Mouse (Mus musculus) left cerebral cortex, postnatal 10 days (tissue): Measurements from ENCODE around the gene Gm45623. TPM values are rescaled to one million over a fixed set of nuclear protein-coding genes. Genes with fewer than 3 reads are reported as not detected.

Source experiments
- DNase-seq, 2 experiments: peaks; one replicate each; pipeline ENCODE4 v3.0.0; 2021 to 2022; ENCODE audit warnings: low spot score in 2 of 2, mixed read lengths in 1 of 2; ENCODE audit errors: extremely low spot score in 1 of 2
- intact Hi-C: fragments of 180-260 bp; cut with DNase I; formaldehyde crosslinking; loops from one replicate; pipeline ENCODE4 v1.15.1; 2025
- total RNA-seq, 2 experiments: library from RNA; stranded (reverse); gene quantifications; 2 replicates each; pipeline ENCODE4 v1.2.3; 2021

Gm45623 gene
- total RNA-seq, result 10 to 100 TPM in 1 of 2 experiments, 1 to 10 TPM in 1; 6.9 to 13.1 TPM

DNA sequence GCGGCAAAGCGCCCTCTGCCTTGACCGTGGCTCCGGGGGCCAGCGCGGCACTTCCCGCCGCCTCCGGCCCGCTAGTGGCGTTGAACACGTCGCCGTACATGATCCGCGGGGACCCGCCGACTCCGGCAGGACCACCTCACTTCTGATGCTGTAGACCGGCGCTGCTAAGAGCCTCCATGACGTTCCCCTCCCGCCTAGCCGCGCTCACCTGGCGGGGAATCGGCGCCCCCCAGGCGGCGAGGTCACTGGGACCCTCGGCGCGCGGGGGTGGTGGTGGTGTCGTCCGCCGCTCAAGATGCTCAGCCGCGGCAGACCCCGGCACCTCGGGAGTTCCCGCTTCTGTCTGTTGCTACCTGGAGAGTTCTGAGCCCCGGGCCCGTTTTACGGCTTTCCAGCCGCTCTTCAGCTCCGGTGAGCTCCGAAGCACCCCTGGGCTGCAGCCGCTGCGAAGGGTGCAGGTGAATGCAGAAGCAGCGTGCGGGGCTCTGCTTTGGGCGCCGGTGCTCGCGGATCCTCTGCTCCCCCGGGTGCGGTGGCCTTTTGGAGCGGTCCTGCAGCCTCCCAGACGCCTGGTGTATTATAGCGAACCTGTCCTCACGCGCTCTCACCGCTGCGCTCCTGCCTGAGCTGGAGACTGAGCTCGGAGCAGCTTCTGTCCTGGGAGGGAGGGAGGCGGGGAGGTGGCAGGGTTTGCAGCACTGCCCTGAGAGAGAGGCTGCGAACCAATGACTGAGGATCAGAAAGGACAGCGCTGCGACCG is at the start of gene Gm45623:
Gene Gm45623, minus strand, starts transcription at position 636 of the 760 bp plus-strand sequence.
- intact Hi-C loops, result no loop called here
- no peak for DNase-seq

DNA sequence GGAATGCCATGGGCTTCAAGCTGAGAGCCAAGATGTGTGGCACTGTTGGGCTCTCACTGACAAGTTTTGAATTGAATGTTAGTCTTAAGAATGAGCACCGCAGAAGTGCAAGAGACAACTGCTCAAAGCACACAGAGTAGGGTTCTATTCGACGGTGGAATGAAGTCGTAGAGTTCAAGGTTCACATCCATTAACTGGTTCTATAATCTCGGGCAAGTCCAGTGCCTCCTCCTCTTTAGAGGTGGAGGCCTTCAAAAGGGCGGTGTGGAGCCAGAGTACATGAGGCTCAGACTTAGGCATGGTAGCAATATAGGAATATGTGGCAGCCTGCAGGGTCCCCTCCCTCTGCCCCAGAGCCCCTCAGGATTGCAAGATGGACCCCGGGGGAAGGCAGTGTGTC is 43.8 kb upstream of the Gm45623 start:
- DNase-seq, result no peak
- intact Hi-C loops, result no loop called here

GRCm38 (mm10) chr13:56795501-56795900 is 41.9 kb upstream of the Gm45623 start:
- DNase-seq, result no peak
- intact Hi-C loops, result no loop called here

GRCm38 (mm10) chr13:56794441-56794840 is 40.8 kb upstream of the Gm45623 start:
- intact Hi-C loops, result no loop called here

GRCm38 (mm10) chr13:56792844-56793243 is 39.2 kb upstream of the Gm45623 start:
- no peak for DNase-seq
- intact Hi-C loops, result no loop called here

More at GRCm38 (mm10) chr13:56794441-56794840, 40.8 kb upstream of the Gm45623 start:
- DNase-seq, result no peak

GRCm38 (mm10) chr13:56790683-56791082 is 37.1 kb upstream of the Gm45623 start:
- intact Hi-C loops, result no loop called here
- no peak for DNase-seq

DNA sequence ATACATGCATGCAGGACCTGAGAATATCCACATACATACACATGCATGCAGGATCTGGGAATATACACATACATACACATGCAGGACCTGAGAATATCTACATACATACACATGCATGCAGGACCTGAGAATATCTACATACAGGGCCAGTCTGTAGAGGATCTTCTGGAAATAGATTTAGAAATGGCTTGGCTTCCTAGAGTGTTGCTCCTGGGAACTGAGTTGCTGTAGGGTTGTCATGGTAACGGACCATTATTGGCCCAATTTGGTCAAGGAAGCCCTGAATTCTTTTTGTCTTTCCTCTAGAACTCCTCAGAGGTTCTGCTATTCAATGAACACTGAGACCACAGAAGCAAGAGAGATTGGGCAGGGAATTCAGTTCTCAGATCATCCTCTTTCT is 29.0 kb upstream of the Gm45623 start:
- peak in 1 of 2 experiments; percentile 58 for DNase-seq
- intact Hi-C loops, result no loop called here

DNA sequence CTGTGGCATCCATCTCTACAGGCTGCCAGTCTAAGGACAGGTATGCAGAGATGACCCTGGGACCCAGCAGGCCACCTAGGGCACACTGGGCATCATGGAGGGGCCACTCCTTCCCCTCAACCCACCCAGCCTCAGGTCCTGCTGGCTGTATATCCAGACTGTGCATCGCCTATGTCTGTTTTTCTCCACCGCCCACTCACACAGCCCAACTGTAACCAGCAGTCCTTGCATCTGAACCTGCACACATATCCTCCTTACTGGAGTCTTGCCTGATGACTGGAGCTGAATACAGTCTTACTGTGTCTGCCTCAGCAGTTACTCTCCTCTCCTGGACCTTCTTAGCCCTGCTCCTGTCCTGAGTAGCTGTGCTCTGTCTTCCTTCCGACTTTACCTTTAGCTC is 28.1 kb upstream of the Gm45623 start:
- intact Hi-C loops, result no loop called here
- no peak for DNase-seq

DNA sequence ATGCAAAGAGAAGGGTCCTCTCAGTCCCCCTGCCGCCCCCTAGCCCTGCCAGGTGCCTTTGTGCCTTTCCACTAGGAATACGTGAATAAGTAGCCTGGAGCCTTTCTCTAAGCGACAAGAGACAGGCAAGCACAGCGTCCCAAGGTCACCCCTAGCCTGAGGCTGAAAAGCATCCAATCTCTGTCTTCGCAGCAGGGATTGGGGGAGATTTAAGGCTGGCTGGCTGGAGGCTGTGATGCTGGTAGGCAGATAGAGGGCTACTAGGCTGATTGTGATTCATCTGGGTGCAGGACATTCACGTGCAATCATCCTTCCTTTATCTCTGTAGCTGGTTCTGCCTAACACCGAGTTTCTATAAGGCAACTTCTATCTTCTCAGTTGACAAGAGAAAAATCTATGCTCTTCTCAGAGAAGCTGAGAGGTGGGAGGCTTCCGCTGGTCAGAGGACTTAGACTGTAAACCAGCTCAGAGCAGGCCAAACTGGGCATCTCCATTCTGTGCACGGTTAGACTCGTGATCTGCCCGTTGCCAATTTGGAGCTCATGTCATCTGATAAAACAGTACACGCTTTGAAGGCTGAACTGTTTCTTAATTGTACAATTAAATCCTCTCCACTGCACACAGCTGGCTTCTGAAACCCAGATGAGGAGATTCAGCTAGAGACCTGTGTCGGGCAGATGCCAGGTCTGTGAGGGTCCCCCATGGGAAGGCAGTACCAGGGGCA is 27.3 kb upstream of the Gm45623 start:
- intact Hi-C loops, result no loop called here
- no peak for DNase-seq

- intact Hi-C loops, result no loop called here
- DNase-seq, result no peak
Measured at GRCm38 (mm10) chr13:56774304-56774703, 20.7 kb upstream of the Gm45623 start.

DNA sequence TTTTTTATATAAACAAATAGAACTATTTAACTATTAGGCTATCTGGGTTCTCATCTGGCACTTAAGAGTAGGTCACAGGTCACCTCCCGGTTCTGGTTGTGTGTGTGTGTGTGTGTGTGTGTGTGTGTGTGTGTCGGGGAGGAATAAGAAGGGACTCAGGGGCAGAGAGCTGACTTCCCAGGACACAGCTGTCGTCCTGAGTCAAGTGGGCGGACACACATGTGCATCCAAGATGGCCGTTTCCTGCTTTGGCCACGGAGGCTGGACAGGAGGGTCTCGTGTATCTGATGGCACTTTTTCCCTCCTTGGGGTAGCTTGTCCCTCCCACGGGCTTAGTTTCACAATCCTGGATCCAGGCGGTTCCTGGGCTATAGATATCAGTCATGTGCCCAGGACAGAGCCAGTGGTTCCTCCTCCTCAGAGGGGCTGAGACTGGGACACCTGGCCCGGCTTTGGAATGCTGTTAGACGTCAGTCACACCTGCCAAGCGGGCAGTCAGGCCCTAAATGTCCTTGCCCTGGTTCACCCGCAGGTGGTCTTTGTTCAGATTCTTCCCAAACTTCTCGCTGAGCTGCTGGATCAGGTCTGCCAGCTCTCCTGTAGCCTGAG is 19.7 kb upstream of the Gm45623 start:
- intact Hi-C loops, result no loop called here
- no peak for DNase-seq

DNA sequence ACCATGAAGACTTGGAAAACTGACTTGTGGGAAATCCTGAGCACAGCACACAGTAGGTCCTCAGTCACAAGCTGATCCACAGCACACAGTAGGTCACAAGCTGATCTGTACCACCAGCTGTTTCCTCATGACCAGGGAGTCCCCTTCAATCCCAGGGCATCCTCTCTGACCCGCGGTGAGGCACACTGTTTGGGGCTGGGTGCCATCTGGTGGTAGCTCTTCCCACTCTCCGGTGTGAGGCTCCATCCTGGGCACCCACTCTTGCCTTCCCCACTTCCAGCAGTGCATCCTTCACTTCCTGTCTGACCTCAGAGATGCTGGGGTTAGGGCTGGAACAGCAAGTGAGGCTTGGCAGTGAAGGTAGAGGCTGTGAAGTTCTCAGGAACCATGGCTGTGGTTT is 19.0 kb upstream of the Gm45623 start:
- intact Hi-C loops, result no loop called here
- no peak for DNase-seq

DNA sequence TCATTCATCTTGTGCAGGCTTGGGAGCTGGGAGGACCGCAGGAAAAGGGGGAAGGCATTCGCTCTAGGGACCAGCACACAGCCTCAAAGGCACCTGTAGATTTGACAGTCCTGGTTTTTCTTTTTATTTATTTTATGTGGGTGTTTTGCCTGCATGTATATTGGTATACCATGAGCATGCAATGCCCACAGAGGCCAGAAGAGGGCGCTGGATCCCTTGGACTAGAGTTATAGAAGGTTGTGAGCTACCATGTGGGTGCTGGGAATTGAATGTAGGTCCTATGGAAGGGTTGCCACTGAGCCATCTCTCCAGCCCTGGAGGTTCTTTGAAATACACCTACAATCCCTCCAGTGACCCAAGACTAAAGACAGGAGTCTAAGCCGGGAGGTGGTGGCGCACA is 17.2 kb upstream of the Gm45623 start:
- no peak for DNase-seq
- intact Hi-C loops, result no loop called here

DNA sequence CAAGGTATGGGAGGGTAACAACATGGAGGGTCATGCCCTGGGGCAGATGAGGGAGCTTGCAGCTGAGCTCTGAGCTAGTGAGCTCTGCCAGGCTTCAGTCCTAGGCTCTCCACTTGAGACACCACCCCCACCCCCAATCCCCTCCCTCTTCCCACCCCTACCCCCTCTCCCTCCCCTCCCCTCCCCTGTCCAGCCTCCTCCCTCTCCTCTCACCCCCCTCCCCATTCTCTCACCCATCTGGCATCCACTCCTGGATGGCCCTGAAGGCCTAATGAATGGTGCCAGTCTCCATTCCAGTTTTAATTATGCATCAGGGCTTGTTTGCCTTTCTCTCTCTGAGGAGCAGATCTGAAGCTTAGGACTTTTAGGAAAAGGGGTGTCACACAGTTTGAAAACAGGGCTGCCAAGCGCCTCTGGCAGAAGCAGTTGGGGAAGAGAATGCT is 16.5 kb upstream of the Gm45623 start:
- intact Hi-C loops, result no loop called here
- DNase-seq, result no peak

DNA sequence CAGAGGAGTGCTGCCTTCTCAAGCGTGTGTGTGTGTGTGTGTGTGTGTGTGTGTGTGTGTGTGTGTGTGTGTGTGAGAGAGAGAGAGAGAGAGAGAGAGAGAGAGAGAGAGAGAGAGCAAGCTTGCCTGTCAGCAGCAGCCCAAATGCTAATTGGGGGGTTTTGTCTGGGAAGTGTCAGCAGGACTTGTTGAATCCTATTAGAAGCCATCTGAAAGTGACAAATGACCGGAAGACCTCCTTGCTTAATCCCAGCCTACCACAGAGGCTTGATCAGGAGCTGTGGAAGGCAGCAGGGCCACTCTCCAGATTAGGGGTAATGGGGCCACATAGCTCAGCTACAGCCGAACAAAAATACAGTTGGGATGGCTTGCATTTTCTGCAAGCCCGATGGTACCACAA is 15.8 kb upstream of the Gm45623 start:
- no peak for DNase-seq
- intact Hi-C loops, result no loop called here

- DNase-seq, result no peak
- intact Hi-C loops, result no loop called here
Measured at GRCm38 (mm10) chr13:56766211-56766610, 12.6 kb upstream of the Gm45623 start.

- intact Hi-C loops, result no loop called here
- DNase-seq, result no peak
Measured at GRCm38 (mm10) chr13:56765284-56766032, 11.8 kb upstream of the Gm45623 start.

DNA sequence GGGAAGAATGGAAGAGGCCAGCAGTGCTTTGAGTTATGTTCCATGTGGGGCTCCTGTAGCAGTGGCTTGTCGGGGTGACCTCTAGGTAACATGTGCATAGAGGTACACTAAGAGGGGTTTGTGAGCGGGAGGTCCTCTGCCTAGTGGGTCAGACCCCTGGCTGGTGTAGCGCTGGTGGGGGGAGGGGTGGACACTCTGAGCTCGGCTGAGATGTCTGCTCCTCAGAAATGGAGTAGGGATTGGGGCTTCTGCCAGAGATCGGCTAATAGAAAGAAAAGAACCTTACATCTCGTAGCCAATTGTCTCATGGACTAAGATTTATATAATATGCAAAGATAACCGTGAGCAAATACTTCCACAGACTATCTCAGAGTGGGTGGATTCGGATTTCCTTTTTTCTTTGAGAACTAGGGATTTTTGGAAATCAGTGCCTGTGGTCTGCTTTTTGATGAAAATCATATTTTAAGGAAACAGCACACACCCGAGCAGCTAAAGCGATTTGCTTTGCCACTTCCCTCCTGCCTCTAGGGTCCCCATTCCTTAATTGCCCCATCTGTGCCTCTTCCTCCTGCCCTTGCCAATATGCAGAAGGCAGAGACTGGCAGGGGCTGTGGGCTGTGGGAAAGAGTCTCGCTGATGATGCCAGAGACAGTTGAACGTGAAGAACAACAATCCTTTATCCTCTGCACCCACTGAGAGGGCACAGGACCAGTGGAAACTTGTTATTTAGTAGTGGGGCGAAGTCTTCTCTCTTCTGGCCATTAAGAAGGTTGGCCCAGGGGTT is 9.0 kb upstream of the Gm45623 start:
- no peak for DNase-seq
- intact Hi-C loops, result no loop called here
